Mouse (Mus musculus): Measurements from ENCODE around the gene Cdh24. TPM values are rescaled to one million over a fixed set of nuclear protein-coding genes. Genes with fewer than 3 reads are reported as not detected.

Gene Cdh24
- polyA plus RNA-seq, 1 experiment from 2014 or later, result 6.2 TPM

DNA sequence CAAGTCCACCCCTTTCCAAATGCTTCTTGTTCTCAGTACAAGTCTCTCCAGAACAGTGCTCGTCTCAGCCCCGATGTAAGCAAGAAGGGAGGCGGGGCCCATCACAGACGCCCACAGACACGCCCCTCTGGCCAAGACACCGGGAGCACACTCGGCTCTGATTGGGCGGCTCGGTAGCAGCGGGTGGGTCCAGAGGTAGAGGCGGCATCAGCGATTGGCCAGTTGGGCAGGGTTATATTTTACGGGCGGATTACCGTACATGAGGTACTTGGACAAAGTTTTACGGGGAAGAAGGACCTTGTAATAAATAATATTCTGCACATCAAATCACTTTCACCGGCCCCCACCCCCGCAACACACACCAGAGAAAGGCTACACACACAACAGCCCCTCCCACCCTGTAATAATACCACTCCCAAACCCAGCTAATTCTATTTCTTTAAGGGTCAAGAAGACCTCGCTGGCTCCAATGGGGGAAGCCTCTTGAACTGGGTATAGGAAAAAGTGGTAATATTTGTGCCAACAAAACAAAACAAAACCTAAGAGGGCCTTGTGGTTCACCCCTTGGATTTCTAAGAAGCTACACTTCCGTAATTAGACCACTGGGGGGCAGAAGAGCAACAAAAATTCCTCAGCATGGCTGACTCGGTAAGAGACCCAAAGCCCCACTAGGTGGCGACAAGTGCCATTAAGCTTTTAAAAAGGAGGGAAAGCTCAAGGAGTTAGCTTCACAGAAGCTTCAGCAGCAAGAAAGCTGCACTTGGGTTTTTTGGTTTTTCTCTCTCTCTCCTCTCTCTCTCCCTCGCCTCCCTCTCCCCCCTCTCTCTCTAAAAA is 9.7 kb upstream of the Cdh24 start:
- no peak overlapping the region for H3K27ac ChIP-seq (replicated peaks; ENCODE audit: low read depth, low read length)

DNA sequence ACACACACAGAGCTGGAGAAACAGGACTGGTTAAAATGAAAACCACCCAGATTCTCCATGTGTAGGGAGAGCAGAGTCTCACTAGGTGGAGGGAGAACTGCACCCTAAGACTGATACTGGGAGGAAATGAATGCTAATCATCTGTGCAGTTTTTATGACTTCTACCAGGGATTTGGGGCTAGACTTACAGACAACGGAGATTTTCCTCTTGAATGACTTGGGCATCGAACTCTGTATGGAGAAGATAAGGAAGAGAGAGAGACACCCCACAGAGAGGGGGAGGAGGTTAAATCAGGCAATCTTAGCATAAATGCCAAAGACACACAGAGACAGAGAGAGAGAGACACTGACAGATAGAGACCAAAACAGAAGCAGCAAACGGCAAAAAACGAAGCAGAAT is 6.7 kb upstream of the Cdh24 start:
- WGBS, result 80% methylated on average over 4 of the region's 4 CpGs
- DNase-seq (ENCODE audit: low spot score), result no peak
- H3K36me3 ChIP-seq (replicated peaks; ENCODE audit: control insufficient read depth, insufficient read depth, low read depth, low read length), result peaks cover 34% of the 10 kb centered on the region
- H3K27ac ChIP-seq (replicated peaks; ENCODE audit: low read depth, low read length), result no peak overlapping the region
- no peaks in the 10 kb centered on the region for H3K27me3 ChIP-seq (ENCODE audit: control insufficient read depth, insufficient read depth, low read length)
- no peak overlapping the region for H3K4me2 ChIP-seq (ENCODE audit: low read depth, low read length)
- H3K4me1 ChIP-seq (ENCODE audit: control insufficient read depth, insufficient read depth, low read length), result peaks cover 3% of the 10 kb centered on the region
- H3K4me3 ChIP-seq (ENCODE audit: low read depth, low read length), result no peak overlapping the region
- H3K9ac ChIP-seq (replicated peaks; ENCODE audit: low read length), result no peak overlapping the region
- ATAC-seq (replicated peaks; ENCODE audit: insufficient number of reproducible peaks, low FRiP score, low TSS enrichment, low read depth), result no peak
- no peaks in the 10 kb centered on the region for H3K9me3 ChIP-seq (replicated peaks; ENCODE audit: control insufficient read depth, low read length)

More for the DNA sequence above, 9.7 kb upstream of the Cdh24 start:
- Histone ChIP-seq H3K36me3 (replicated peaks; ENCODE audit: control insufficient read depth, insufficient read depth, low read depth, low read length) (peaks cover 15% of the 10 kb centered on the region), H3K4me2 (ENCODE audit: low read depth, low read length) (no peak overlapping the region), H3K9ac (replicated peaks; ENCODE audit: low read length) (no peak overlapping the region), H3K4me3 (ENCODE audit: low read depth, low read length) (no peak overlapping the region), H3K9me3 (replicated peaks; ENCODE audit: control insufficient read depth, low read length) (no peaks in the 10 kb centered on the region), H3K27me3 (ENCODE audit: control insufficient read depth, insufficient read depth, low read length) (no peaks in the 10 kb centered on the region), H3K4me1 (ENCODE audit: control insufficient read depth, insufficient read depth, low read length) (peaks cover 3% of the 10 kb centered on the region)
- ATAC-seq (replicated peaks; ENCODE audit: insufficient number of reproducible peaks, low FRiP score, low TSS enrichment, low read depth) (0 out of 2 replicates have a peak, but pooled peaks have one; percentile 10), DNase-seq (ENCODE audit: low spot score) (peak; percentile 98)
- WGBS, result 67% methylated on average over 23 of the region's 23 CpGs

- DNase-seq (ENCODE audit: low spot score) (no peak), ATAC-seq (replicated peaks; ENCODE audit: insufficient number of reproducible peaks, low FRiP score, low TSS enrichment, low read depth) (no peak)
- Histone ChIP-seq H3K4me2 (ENCODE audit: low read depth, low read length) (no peak overlapping the region), H3K9ac (replicated peaks; ENCODE audit: low read length) (no peak overlapping the region), H3K27ac (replicated peaks; ENCODE audit: low read depth, low read length) (no peak overlapping the region), H3K9me3 (replicated peaks; ENCODE audit: control insufficient read depth, low read length) (no peaks in the 10 kb centered on the region), H3K36me3 (replicated peaks; ENCODE audit: control insufficient read depth, insufficient read depth, low read depth, low read length) (peaks cover 37% of the 10 kb centered on the region), H3K27me3 (ENCODE audit: control insufficient read depth, insufficient read depth, low read length) (no peaks in the 10 kb centered on the region), H3K4me3 (ENCODE audit: low read depth, low read length) (no peak overlapping the region), H3K4me1 (ENCODE audit: control insufficient read depth, insufficient read depth, low read length) (no peaks in the 10 kb centered on the region)
- 94% methylated on average over 8 of the region's 8 CpGs for WGBS
These were observed 5.9 kb upstream of the Cdh24 start for GRCm38 (mm10) chr14:54646898-54647636.

DNA sequence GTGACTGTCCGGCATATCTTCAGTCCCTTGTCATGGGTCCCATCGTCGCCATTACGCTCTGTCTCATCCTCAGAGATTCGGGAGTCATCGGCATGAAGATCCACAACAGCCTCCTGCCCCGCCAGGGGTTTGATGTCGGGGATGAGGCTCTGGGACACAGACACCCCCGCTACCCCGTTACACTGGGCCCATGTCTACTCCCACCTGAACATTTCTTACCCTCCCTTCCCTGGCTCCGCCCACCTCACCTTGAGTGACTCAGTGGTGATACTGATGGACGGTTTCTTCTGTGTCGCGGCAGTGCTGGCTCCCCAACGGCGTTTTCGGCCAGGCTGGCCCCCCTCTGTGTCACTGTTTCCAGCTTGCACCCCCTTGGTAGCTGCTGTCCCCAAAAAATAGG is 5.3 kb upstream of the Cdh24 start:
- H3K4me3 ChIP-seq (ENCODE audit: low read depth, low read length), result no peak overlapping the region
- H3K9ac ChIP-seq (replicated peaks; ENCODE audit: low read length), result no peak overlapping the region
- DNase-seq (ENCODE audit: low spot score) (no peak), ATAC-seq (replicated peaks; ENCODE audit: insufficient number of reproducible peaks, low FRiP score, low TSS enrichment, low read depth) (no peak)
- no peaks in the 10 kb centered on the region for H3K27me3 ChIP-seq (ENCODE audit: control insufficient read depth, insufficient read depth, low read length)
- WGBS, result 94% methylated on average over 17 of the region's 17 CpGs
- H3K4me2 ChIP-seq (ENCODE audit: low read depth, low read length), result no peak overlapping the region
- peaks cover 37% of the 10 kb centered on the region for H3K36me3 ChIP-seq (replicated peaks; ENCODE audit: control insufficient read depth, insufficient read depth, low read depth, low read length)
- no peak overlapping the region for H3K27ac ChIP-seq (replicated peaks; ENCODE audit: low read depth, low read length)
- no peaks in the 10 kb centered on the region for H3K4me1 ChIP-seq (ENCODE audit: control insufficient read depth, insufficient read depth, low read length)
- no peaks in the 10 kb centered on the region for H3K9me3 ChIP-seq (replicated peaks; ENCODE audit: control insufficient read depth, low read length)

- Histone ChIP-seq H3K9me3 (replicated peaks; ENCODE audit: control insufficient read depth, low read length) (no peaks in the 10 kb centered on the region), H3K27ac (replicated peaks; ENCODE audit: low read depth, low read length) (no peak overlapping the region), H3K4me1 (ENCODE audit: control insufficient read depth, insufficient read depth, low read length) (peaks cover 5% of the 10 kb centered on the region; the same call in 1 of the 2 replicates), H3K9ac (replicated peaks; ENCODE audit: low read length) (no peak overlapping the region), H3K27me3 (ENCODE audit: control insufficient read depth, insufficient read depth, low read length) (no peaks in the 10 kb centered on the region), H3K4me3 (ENCODE audit: low read depth, low read length) (no peak overlapping the region), H3K36me3 (replicated peaks; ENCODE audit: control insufficient read depth, insufficient read depth, low read depth, low read length) (peaks cover 37% of the 10 kb centered on the region), H3K4me2 (ENCODE audit: low read depth, low read length) (no peak overlapping the region)
- ATAC-seq (replicated peaks; ENCODE audit: insufficient number of reproducible peaks, low FRiP score, low TSS enrichment, low read depth), result no peak
- 94% methylated on average over 9 of the region's 9 CpGs for WGBS
- DNase-seq (ENCODE audit: low spot score), result no peak
These were observed 3.1 kb upstream of the Cdh24 start for GRCm38 (mm10) chr14:54644294-54644693.

GRCm38 (mm10) chr14:54643011-54643410 is 1.8 kb upstream of the Cdh24 start:
- Histone ChIP-seq H3K9ac (replicated peaks; ENCODE audit: low read length) (no peak overlapping the region), H3K9me3 (replicated peaks; ENCODE audit: control insufficient read depth, low read length) (no peaks in the 10 kb centered on the region), H3K36me3 (replicated peaks; ENCODE audit: control insufficient read depth, insufficient read depth, low read depth, low read length) (peaks cover 34% of the 10 kb centered on the region), H3K27me3 (ENCODE audit: control insufficient read depth, insufficient read depth, low read length) (no peaks in the 10 kb centered on the region), H3K4me1 (ENCODE audit: control insufficient read depth, insufficient read depth, low read length) (peaks cover 6% of the 10 kb centered on the region; the same call in 1 of the 2 replicates), H3K4me3 (ENCODE audit: low read depth, low read length) (no peak overlapping the region), H3K4me2 (ENCODE audit: low read depth, low read length) (no peak overlapping the region), H3K27ac (replicated peaks; ENCODE audit: low read depth, low read length) (no peak overlapping the region)
- 87% methylated on average over 2 of the region's 2 CpGs for WGBS
- no peak for DNase-seq (ENCODE audit: low spot score)
- no peak for ATAC-seq (replicated peaks; ENCODE audit: insufficient number of reproducible peaks, low FRiP score, low TSS enrichment, low read depth)

GRCm38 (mm10) chr14:54642224-54642944 is 1.2 kb upstream of the Cdh24 start:
- peaks cover 6% of the 10 kb centered on the region; the same call in 1 of the 2 replicates for H3K4me1 ChIP-seq (ENCODE audit: control insufficient read depth, insufficient read depth, low read length)
- no peak overlapping the region for H3K27ac ChIP-seq (replicated peaks; ENCODE audit: low read depth, low read length)
- 77% methylated on average over 22 of the region's 25 CpGs for WGBS
- no peak overlapping the region for H3K4me2 ChIP-seq (ENCODE audit: low read depth, low read length)
- no peak overlapping the region; the same call in 1 of the 2 replicates for H3K9ac ChIP-seq (replicated peaks; ENCODE audit: low read length)
- no peak overlapping the region for H3K4me3 ChIP-seq (ENCODE audit: low read depth, low read length)
- H3K36me3 ChIP-seq (replicated peaks; ENCODE audit: control insufficient read depth, insufficient read depth, low read depth, low read length), result peaks cover 32% of the 10 kb centered on the region
- DNase-seq (ENCODE audit: low spot score), result no peak
- H3K27me3 ChIP-seq (ENCODE audit: control insufficient read depth, insufficient read depth, low read length), result no peaks in the 10 kb centered on the region
- ATAC-seq (replicated peaks; ENCODE audit: insufficient number of reproducible peaks, low FRiP score, low TSS enrichment, low read depth), result no peak
- H3K9me3 ChIP-seq (replicated peaks; ENCODE audit: control insufficient read depth, low read length), result no peaks in the 10 kb centered on the region
